Mouse (Mus musculus) liver, embryonic 14.5 days (tissue): Measurements from ENCODE around the gene Desi1. TPM values are rescaled to one million over a fixed set of nuclear protein-coding genes. Genes with fewer than 3 reads are reported as not detected.

ENCODE experiments used
- ATAC-seq: fragments of 200-750 bp; cut with Nextera tagmentation; 2 replicates; pipeline ENCODE4 v1.8.0; 2017; ENCODE audit warnings: moderate number of reproducible peaks, mild to moderate bottlenecking, moderate library complexity; ENCODE audit not compliant: insufficient read depth
- DNase-seq, 3 experiments: peaks; one replicate each; pipeline ENCODE4 v3.0.0-alpha.2; 2012 to 2013; ENCODE audit warnings: low read depth in 3 of 3, low spot score in 3 of 3
- H3K27ac ChIP-seq: fragments of 300-500 bp; sonication (generic); 2 replicates; pipeline ENCODE4 v1.5.1; 2014; ENCODE audit warnings: moderate library complexity, mild to moderate bottlenecking, control low read depth, inconsistent platforms
- H3K27me3 ChIP-seq: fragments of 300-500 bp; sonication (generic); 2 replicates; pipeline ENCODE4 v1.6.1; 2014; ENCODE audit warnings: mild to moderate bottlenecking, low read length, moderate library complexity; ENCODE audit not compliant: control insufficient read depth, insufficient read depth
- H3K36me3 ChIP-seq: fragments of 300-500 bp; sonication (generic); replicated peaks from 2 replicates; pipeline ENCODE4 v1.6.1; 2014; ENCODE audit warnings: low read depth; ENCODE audit not compliant: control insufficient read depth, insufficient read depth
- H3K4me1 ChIP-seq, 2 experiments: fragments of 200-500 bp in 1 of 2; fragments of 300-500 bp in 1 of 2; sonication (generic) in 1 of 2; replicated peaks; 2 replicates each; pipeline ENCODE4 v1.6.1; 2012 to 2014; ENCODE audit warnings: antibody characterized with exemption in 1 of 2, inconsistent platforms in 1 of 2, low read length in 1 of 2; ENCODE audit not compliant: control insufficient read depth in 2 of 2, insufficient read depth in 2 of 2
- H3K4me2 ChIP-seq: fragments of 300-500 bp; sonication (generic); 2 replicates; pipeline ENCODE4 v1.6.1; 2014; ENCODE audit warnings: low read depth, mild to moderate bottlenecking, control low read depth, moderate library complexity
- H3K4me3 ChIP-seq, 2 experiments: fragments of 200-500 bp in 1 of 2; fragments of 300-500 bp in 1 of 2; sonication (generic) in 1 of 2; 2 replicates each; pipeline ENCODE4 v1.5.1; 2012 to 2014; ENCODE audit warnings: low read depth in 2 of 2, low read length in 2 of 2, mild to moderate bottlenecking in 2 of 2, control low read depth in 1 of 2, inconsistent platforms in 1 of 2, moderate library complexity in 1 of 2; ENCODE audit not compliant: insufficient read depth in 1 of 2
- H3K9ac ChIP-seq: fragments of 300-500 bp; sonication (generic); replicated peaks from 2 replicates; pipeline ENCODE4 v1.6.1; 2014; ENCODE audit warnings: mild to moderate bottlenecking, control low read depth, moderate library complexity
- H3K9me3 ChIP-seq: fragments of 300-500 bp; sonication (generic); 2 replicates; pipeline ENCODE4 v1.6.1; 2016; ENCODE audit warnings: low read length, mixed read lengths; ENCODE audit not compliant: control insufficient read depth
- CTCF ChIP-seq: IDR thresholded peaks from 2 replicates; pipeline ENCODE4 v1.5.1; 2016; ENCODE audit warnings: antibody characterized with exemption, low read depth, control low read depth
- EP300 ChIP-seq: IDR thresholded peaks from 2 replicates; pipeline ENCODE4 v1.6.1; 2016; ENCODE audit warnings: antibody characterized with exemption, low read depth
- WGBS: fragments of 180-500 bp; shearing (Covaris S2); extraction: QIAGEN DNeasy Blood & Tissue Kit; methylation state at CpG from one replicate; pipeline ENCODE4 v1.1.7; 2014; ENCODE audit not compliant: insufficient replicate concordance; 5-methylcytosine and 5-hydroxymethylcytosine counted together
- polyA plus RNA-seq, 2 experiments: library from polyadenylated mRNA; depleted of rRNA in 1 of 2; stranded (reverse) in 1 of 2; unstranded in 1 of 2; fragments of >200 nt; fragmentation: Nextera tagmentation in 1 of 2; extraction: Ambion mirVana in 1 of 2; gene quantifications; 2 replicates each; pipeline versions ENCODE4 v1.2.1 to v1.2.3; 2012 to 2014

The Desi1 gene
- polyA plus RNA-seq, 2 experiments = 8.6 to 9.3 TPM

- Histone ChIP-seq H3K9me3 (no peaks in the 10 kb centered on the region), H3K9ac (no peak overlapping the region), H3K4me1 (peaks cover 0 to 6% of the 10 kb centered on the region in 2 experiments; a peak in 3 of 4 replicates), H3K4me2 (no peak overlapping the region), H3K27me3 (no peaks in the 10 kb centered on the region), H3K36me3 (peaks cover 42% of the 10 kb centered on the region), H3K4me3 (no peak overlapping the region), H3K27ac (no peak overlapping the region)
- no peak for ATAC-seq
- WGBS = 77% methylated on average over 13 of the region's 13 CpGs
- TF ChIP-seq EP300 = no peak
- TF ChIP-seq CTCF = no peak
- no peak for DNase-seq
Measured at GRCm38 (mm10) chr15:82022535-82023088, 11.1 kb downstream of the Desi1 start.

GRCm38 (mm10) chr15:82019288-82019687 lies 14.4 kb downstream of the Desi1 start:
- WGBS = 75% methylated on average over 3 of the region's 3 CpGs

GRCm38 (mm10) chr15:82017461-82017860 lies 16.2 kb downstream of the Desi1 start:
- ATAC-seq (no peak), DNase-seq (no peak)
- TF ChIP-seq EP300 (no peak), CTCF (no peak)
- Histone ChIP-seq H3K9ac (peak overlapping the region; percentile 47), H3K27me3 (no peaks in the 10 kb centered on the region), H3K4me2 (peak overlapping the region; percentile 89), H3K9me3 (no peaks in the 10 kb centered on the region), H3K4me1 (peaks cover 2 to 20% of the 10 kb centered on the region in 2 experiments), H3K4me3 (peak overlapping the region; percentile 9 to 36), H3K36me3 (peaks cover 8% of the 10 kb centered on the region), H3K27ac (no peak overlapping the region)
- WGBS = 33% methylated on average over 4 of the region's 4 CpGs

More at GRCm38 (mm10) chr15:82019288-82019687, 14.4 kb downstream of the Desi1 start:
- peaks cover 14% of the 10 kb centered on the region for H3K36me3 ChIP-seq
- no peaks in the 10 kb centered on the region for H3K9me3 ChIP-seq
- TF ChIP-seq CTCF (no peak), EP300 (no peak)
- no peak overlapping the region for H3K9ac ChIP-seq
- DNase-seq (no peak), ATAC-seq (no peak)
- H3K27ac ChIP-seq = no peak overlapping the region
- no peaks in the 10 kb centered on the region for H3K27me3 ChIP-seq
- H3K4me3 ChIP-seq = no peak overlapping the region
- no peak overlapping the region for H3K4me2 ChIP-seq
- H3K4me1 ChIP-seq = peaks cover 2 to 17% of the 10 kb centered on the region in 2 experiments

- H3K27ac ChIP-seq = peak overlapping the region; percentile 83
Measured at GRCm38 (mm10) chr15:82016830-82017229, 16.8 kb downstream of the Desi1 start.

GRCm38 (mm10) chr15:82016101-82016808 lies 17.4 kb downstream of the Desi1 start:
- Histone ChIP-seq H3K9me3 (no peaks in the 10 kb centered on the region), H3K27ac (peak overlapping the region; percentile 83), H3K4me1 (peaks cover 2 to 20% of the 10 kb centered on the region in 2 experiments), H3K36me3 (peaks cover 8% of the 10 kb centered on the region), H3K4me3 (peak overlapping the region; percentile 78 to 84), H3K9ac (peak overlapping the region; percentile 87), H3K4me2 (peak overlapping the region; percentile 89), H3K27me3 (no peaks in the 10 kb centered on the region)
- TF ChIP-seq EP300 = no peak
- peak; percentile 58 for TF ChIP-seq CTCF
- DNase-seq (peak; percentile 98), ATAC-seq (peak; percentile 97)
- under 1% methylated on average over 52 of the region's 53 CpGs for WGBS

More at GRCm38 (mm10) chr15:82016830-82017229, 16.8 kb downstream of the Desi1 start:
- TF ChIP-seq EP300 = no peak
- TF ChIP-seq CTCF = no peak
- Histone ChIP-seq H3K4me3 (peak overlapping the region; percentile 68 to 84), H3K9me3 (no peaks in the 10 kb centered on the region), H3K27me3 (no peaks in the 10 kb centered on the region), H3K9ac (peak overlapping the region; percentile 86), H3K4me2 (peak overlapping the region; percentile 89), H3K36me3 (peaks cover 8% of the 10 kb centered on the region), H3K4me1 (peaks cover 2 to 20% of the 10 kb centered on the region in 2 experiments)
- WGBS = 4% methylated on average over 6 of the region's 6 CpGs
- DNase-seq (no peak), ATAC-seq (no peak)
